Mouse (Mus musculus): Measurements from ENCODE around the gene 1700020D05Rik. TPM values are rescaled to one million over a fixed set of nuclear protein-coding genes. Genes with fewer than 3 reads are reported as not detected.

Gene 1700020D05Rik
- total and polyA plus RNA-seq, 3 experiments: 0.23 to 0.34 TPM; not detected in 1

- H3K4me1 ChIP-seq (ENCODE audit: control insufficient read depth in 1 of 2, insufficient read depth in 2 of 2): peaks cover 2 to 21% of the 10 kb centered on the region in 2 experiments; a peak in 2 of 4 replicates
- no peak for DNase-seq (ENCODE audit: extremely low read depth)
- H3K4me2 ChIP-seq (ENCODE audit: insufficient read depth, low read depth, poor library complexity, severe bottlenecking): no peak overlapping the region
- no peak overlapping the region for H3K27ac ChIP-seq (ENCODE audit: insufficient read depth, low read depth)
- in situ Hi-C loops (cut with MboI; ENCODE audit: low pct_ligation_motif_present, low pct_unique_long_range_greater_than_20kb, low sequenced_read_pairs) (no loop called here), dilution Hi-C loops (cut with MboI; ENCODE audit: extremely low pct_ligation_motif_present, extremely low pct_unique_long_range_greater_than_20kb, low sequenced_read_pairs) (no loop called here)
- H3K79me2 ChIP-seq (replicated peaks; ENCODE audit: control insufficient read depth, extremely low read depth, insufficient read depth, poor library complexity, severe bottlenecking): no peaks in the 10 kb centered on the region
- TF ChIP-seq POLR2A (IDR thresholded peaks at IDR 0.05; ENCODE audit: low read depth, low read length): no peak
- no peak for TF ChIP-seq NRF1 (IDR thresholded peaks at IDR 0.05; ENCODE audit: low read depth, low read length)
- H3K9ac ChIP-seq (ENCODE audit: insufficient read depth, low read depth): no peak overlapping the region
- H3K36me3 ChIP-seq (replicated peaks in 1 of 2; ENCODE audit: control insufficient read depth in 1 of 2, insufficient read depth in 1 of 2, low read length in 1 of 2): peaks cover 29 to 55% of the 10 kb centered on the region in 2 experiments
- no peak overlapping the region for H3K4me3 ChIP-seq (replicated peaks in 1 of 3; ENCODE audit: low read depth in 2 of 3, low read length in 2 of 3, poor library complexity in 1 of 3)
- H3K27me3 ChIP-seq (replicated peaks): no peaks in the 10 kb centered on the region
- no peaks in the 10 kb centered on the region for H3K9me3 ChIP-seq (replicated peaks; ENCODE audit: low read length)
Observed at GRCm38 (mm10) chr19:5485821-5486220, 17.8 kb downstream of the 1700020D05Rik start.

GRCm38 (mm10) chr19:5485371-5485770 lies 18.2 kb downstream of the 1700020D05Rik start:
- peaks cover 29 to 55% of the 10 kb centered on the region in 2 experiments for H3K36me3 ChIP-seq (replicated peaks in 1 of 2; ENCODE audit: control insufficient read depth in 1 of 2, insufficient read depth in 1 of 2, low read length in 1 of 2)
- dilution Hi-C loops (cut with MboI; ENCODE audit: extremely low pct_ligation_motif_present, extremely low pct_unique_long_range_greater_than_20kb, low sequenced_read_pairs): no loop called here
- in situ Hi-C loops (cut with MboI; ENCODE audit: low pct_ligation_motif_present, low pct_unique_long_range_greater_than_20kb, low sequenced_read_pairs): no loop called here

GRCm38 (mm10) chr19:5484496-5484895 lies 19.1 kb downstream of the 1700020D05Rik start:
- H3K36me3 ChIP-seq (replicated peaks in 1 of 2; ENCODE audit: control insufficient read depth in 1 of 2, insufficient read depth in 1 of 2, low read length in 1 of 2): peaks cover 29 to 55% of the 10 kb centered on the region in 2 experiments
- no peak for DNase-seq (ENCODE audit: extremely low read depth)

More at GRCm38 (mm10) chr19:5485371-5485770, 18.2 kb downstream of the 1700020D05Rik start:
- Histone ChIP-seq H3K9ac (ENCODE audit: insufficient read depth, low read depth) (no peak overlapping the region), H3K27me3 (replicated peaks) (no peaks in the 10 kb centered on the region), H3K79me2 (replicated peaks; ENCODE audit: control insufficient read depth, extremely low read depth, insufficient read depth, poor library complexity, severe bottlenecking) (no peaks in the 10 kb centered on the region), H3K4me1 (ENCODE audit: control insufficient read depth in 1 of 2, insufficient read depth in 2 of 2) (peaks cover 2 to 21% of the 10 kb centered on the region in 2 experiments; a peak in 2 of 4 replicates), H3K27ac (ENCODE audit: insufficient read depth, low read depth) (no peak overlapping the region), H3K4me3 (replicated peaks in 1 of 3; ENCODE audit: low read depth in 2 of 3, low read length in 2 of 3, poor library complexity in 1 of 3) (no peak overlapping the region), H3K4me2 (ENCODE audit: insufficient read depth, low read depth, poor library complexity, severe bottlenecking) (no peak overlapping the region), H3K9me3 (replicated peaks; ENCODE audit: low read length) (no peaks in the 10 kb centered on the region)
- TF ChIP-seq ZC3H11A (IDR thresholded peaks at IDR 0.05; ENCODE audit: low read depth, low read length) (no peak), NRF1 (IDR thresholded peaks at IDR 0.05; ENCODE audit: low read depth, low read length) (no peak), GABPA (IDR thresholded peaks at IDR 0.05; ENCODE audit: insufficient replicate concordance, low read depth, low read length) (no peak)
- DNase-seq (ENCODE audit: extremely low read depth): no peak

More at GRCm38 (mm10) chr19:5484496-5484895, 19.1 kb downstream of the 1700020D05Rik start:
- in situ Hi-C loops (cut with MboI; ENCODE audit: low pct_ligation_motif_present, low pct_unique_long_range_greater_than_20kb, low sequenced_read_pairs): no loop called here
- TF ChIP-seq ZMIZ1 (IDR thresholded peaks at IDR 0.05; ENCODE audit: low read depth, low read length) (no peak), E2F4 (IDR thresholded peaks at IDR 0.05; ENCODE audit: insufficient replicate concordance, low read depth, low read length) (no peak), CHD2 (IDR thresholded peaks at IDR 0.05; ENCODE audit: low read length) (no peak), CHD1 (IDR thresholded peaks at IDR 0.05; ENCODE audit: low read depth, low read length) (no peak), MYC (IDR thresholded peaks at IDR 0.05; ENCODE audit: low read depth, low read length) (no peak)
- no peak overlapping the region for H3K27ac ChIP-seq (ENCODE audit: insufficient read depth, low read depth)
- no peaks in the 10 kb centered on the region for H3K79me2 ChIP-seq (replicated peaks; ENCODE audit: control insufficient read depth, extremely low read depth, insufficient read depth, poor library complexity, severe bottlenecking)
- no peak overlapping the region for H3K4me3 ChIP-seq (replicated peaks in 1 of 3; ENCODE audit: low read depth in 2 of 3, low read length in 2 of 3, poor library complexity in 1 of 3)
- dilution Hi-C loops (cut with MboI; ENCODE audit: extremely low pct_ligation_motif_present, extremely low pct_unique_long_range_greater_than_20kb, low sequenced_read_pairs): no loop called here
- no peaks in the 10 kb centered on the region for H3K27me3 ChIP-seq (replicated peaks)
- peaks cover 2 to 21% of the 10 kb centered on the region in 2 experiments; a peak in 2 of 4 replicates for H3K4me1 ChIP-seq (ENCODE audit: control insufficient read depth in 1 of 2, insufficient read depth in 2 of 2)
- no peak overlapping the region for H3K4me2 ChIP-seq (ENCODE audit: insufficient read depth, low read depth, poor library complexity, severe bottlenecking)
- no peak overlapping the region for H3K9ac ChIP-seq (ENCODE audit: insufficient read depth, low read depth)
- no peaks in the 10 kb centered on the region for H3K9me3 ChIP-seq (replicated peaks; ENCODE audit: low read length)
